Mouse (Mus musculus): ENCODE measurements around the gene Fam104a. TPM values are rescaled to one million over a fixed set of nuclear protein-coding genes. Genes with fewer than 3 reads are reported as not detected.

The Fam104a gene
- 71.0 and 71.3 TPM in 2 replicates for polyA plus RNA-seq (2012)

GRCm38 (mm10) chr11:113683957-113684706 is at the start of gene Fam104a, which contains the start of gene D11Wsu47e:
Gene Fam104a, minus strand, starts transcription at chr11:113684155.
Gene D11Wsu47e, plus strand, starts transcription at chr11:113684412.

GRCm38 (mm10) chr11:113709731-113710256 is 25.8 kb upstream of the Fam104a start, which contains the start of gene Cpsf4l:
Gene Cpsf4l, minus strand, starts transcription at chr11:113710017.

GRCm38 (mm10) chr11:113649353-113650210 is 34.4 kb downstream of the Fam104a start, which contains the start of gene Slc39a11:
Gene Slc39a11, minus strand, starts transcription at chr11:113650079.

GRCm38 (mm10) chr11:113648690-113649352 is 35.1 kb downstream of the Fam104a start, which contains the start of gene Cog1:
Gene Cog1, plus strand, starts transcription at chr11:113649169.

GRCm38 (mm10) chr11:113618672-113619419 is 65.1 kb downstream of the Fam104a start, which contains the start of gene Sstr2:
Gene Sstr2, plus strand, starts transcription at chr11:113619342.

Other genes starting within 250 kb of the Fam104a start
- gene Sstr2, start 64.8 kb downstream of the Fam104a start, polyA plus RNA-seq (2012) = 0.34 and 0.58 TPM in 2 replicates
- 33.7 and 38.0 TPM in 2 replicates for gene Cog1, start 35.0 kb downstream of the Fam104a start, polyA plus RNA-seq (2012)
- gene Slc39a11, start 34.1 kb downstream of the Fam104a start, polyA plus RNA-seq (2012) = 64.6 and 65.6 TPM in 2 replicates
- gene D11Wsu47e, start 257 bp upstream of the Fam104a start, polyA plus RNA-seq (2012) = 4.4 and 5.0 TPM in 2 replicates
- gene Cpsf4l, start 25.9 kb upstream of the Fam104a start, polyA plus RNA-seq (2012) = not detected in 2 replicates
- gene Cdc42ep4, start 67.7 kb upstream of the Fam104a start, polyA plus RNA-seq (2012) = 21.4 and 30.6 TPM in 2 replicates